Mouse (Mus musculus): Measurements from ENCODE around the gene Ttc28. TPM values are rescaled to one million over a fixed set of nuclear protein-coding genes. Genes with fewer than 3 reads are reported as not detected.

Gene Ttc28
- total and polyA plus RNA-seq, 3 experiments = 1.1 to 1.8 TPM; not detected in 1

DNA sequence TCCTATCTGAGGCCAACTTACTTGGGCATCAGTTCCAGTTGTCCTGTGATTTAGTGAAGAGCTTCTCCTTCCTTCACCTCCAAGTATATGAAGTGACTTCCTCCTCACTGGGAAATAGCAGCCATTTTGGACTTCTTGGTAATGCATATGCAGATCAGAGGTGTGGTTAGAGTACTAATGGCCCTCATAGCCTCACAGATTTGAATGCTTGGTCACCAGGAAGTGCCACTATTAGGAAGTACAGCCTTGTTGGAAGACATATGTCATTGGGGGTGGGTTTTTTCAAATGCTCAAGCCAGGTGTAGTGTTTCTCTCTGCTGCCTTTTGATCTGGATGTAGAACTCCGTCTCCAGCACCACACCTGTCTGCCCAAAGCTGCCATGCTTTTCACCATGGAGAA is 10.3 kb downstream of the Ttc28 start:
- no peak for DNase-seq (ENCODE audit: low read depth, low spot score)
- H3K9ac ChIP-seq (ENCODE audit: control insufficient read depth, low read depth, low read length, poor library complexity, severe bottlenecking) = no peak overlapping the region
- TF ChIP-seq NRF1 (IDR thresholded peaks at IDR 0.05; ENCODE audit: insufficient read depth, low read depth, low read length, poor library complexity, severe bottlenecking) (no peak), EP300 (IDR thresholded peaks at IDR 0.05; ENCODE audit: low read depth in 1 of 2, low read length in 2 of 2) (no peak), ZNF384 (IDR thresholded peaks at IDR 0.05; ENCODE audit: low read depth, low read length) (no peak), ELF1 (IDR thresholded peaks at IDR 0.05; ENCODE audit: low read depth, low read length) (no peak), E2F4 (IDR thresholded peaks at IDR 0.05; ENCODE audit: borderline replicate concordance, low read depth, low read length) (no peak), SMC3 (IDR thresholded peaks at IDR 0.05; ENCODE audit: low read depth, low read length) (no peak), POLR2A (IDR thresholded peaks at IDR 0.05; ENCODE audit: control insufficient read depth in 1 of 2, insufficient read depth in 1 of 2, low read depth in 1 of 2, low read length in 2 of 2, poor library complexity in 1 of 2) (no peak), USF2 (IDR thresholded peaks at IDR 0.05; ENCODE audit: borderline replicate concordance in 1 of 2, insufficient read depth in 1 of 2, low read depth in 1 of 2, low read length in 2 of 2) (no peak), CHD1 (IDR thresholded peaks at IDR 0.05; ENCODE audit: low read depth, low read length) (no peak), RCOR1 (IDR thresholded peaks at IDR 0.05; ENCODE audit: low read depth, low read length) (no peak)
- no peaks in the 10 kb centered on the region for H3K36me3 ChIP-seq (ENCODE audit: control insufficient read depth in 1 of 2, insufficient read depth in 2 of 2, low read length in 2 of 2)
- no peaks in the 10 kb centered on the region for H3K4me1 ChIP-seq (ENCODE audit: control insufficient read depth in 1 of 2, insufficient read depth in 2 of 2, low read length in 2 of 2)
- H3K27ac ChIP-seq (ENCODE audit: control insufficient read depth, low read depth, low read length) = no peak overlapping the region
- H3K79me2 ChIP-seq (ENCODE audit: control insufficient read depth, insufficient read depth, low read length, poor library complexity) = no peaks in the 10 kb centered on the region
- no peaks in the 10 kb centered on the region for H3K9me3 ChIP-seq (replicated peaks; ENCODE audit: insufficient read depth, low read length)
- no peak overlapping the region for H3K4me3 ChIP-seq (ENCODE audit: control insufficient read depth in 1 of 2, insufficient read depth in 1 of 2, low read depth in 2 of 2, low read length in 2 of 2)
- no peaks in the 10 kb centered on the region for H3K27me3 ChIP-seq (ENCODE audit: control insufficient read depth in 1 of 2, insufficient read depth in 2 of 2, low read length in 2 of 2)

- H3K27me3 ChIP-seq (ENCODE audit: control insufficient read depth in 1 of 2, insufficient read depth in 2 of 2, low read length in 2 of 2) = no peaks in the 10 kb centered on the region
- TF ChIP-seq NRF1 (IDR thresholded peaks at IDR 0.05; ENCODE audit: insufficient read depth, low read depth, low read length, poor library complexity, severe bottlenecking) (no peak), MYB (IDR thresholded peaks at IDR 0.05; ENCODE audit: low read depth, low read length) (no peak), ETS1 (IDR thresholded peaks at IDR 0.05; ENCODE audit: low read depth, low read length) (no peak), EP300 (IDR thresholded peaks at IDR 0.05; ENCODE audit: low read depth in 1 of 2, low read length in 2 of 2) (no peak), NELFE (IDR thresholded peaks at IDR 0.05; ENCODE audit: low read depth, low read length) (no peak), USF2 (IDR thresholded peaks at IDR 0.05; ENCODE audit: borderline replicate concordance in 1 of 2, insufficient read depth in 1 of 2, low read depth in 1 of 2, low read length in 2 of 2) (no peak), JUND (IDR thresholded peaks at IDR 0.05; ENCODE audit: low read depth, low read length) (no peak), ZC3H11A (IDR thresholded peaks at IDR 0.05; ENCODE audit: low read depth, low read length) (no peak)
- H3K4me3 ChIP-seq (ENCODE audit: control insufficient read depth in 1 of 2, insufficient read depth in 1 of 2, low read depth in 2 of 2, low read length in 2 of 2) = no peak overlapping the region
- H3K79me2 ChIP-seq (ENCODE audit: control insufficient read depth, insufficient read depth, low read length, poor library complexity) = no peaks in the 10 kb centered on the region
- no peak for DNase-seq (ENCODE audit: low read depth, low spot score)
- no peak overlapping the region for H3K9ac ChIP-seq (ENCODE audit: control insufficient read depth, low read depth, low read length, poor library complexity, severe bottlenecking)
- H3K4me1 ChIP-seq (ENCODE audit: control insufficient read depth in 1 of 2, insufficient read depth in 2 of 2, low read length in 2 of 2) = no peaks in the 10 kb centered on the region
- H3K9me3 ChIP-seq (replicated peaks; ENCODE audit: insufficient read depth, low read length) = no peaks in the 10 kb centered on the region
- no peak overlapping the region for H3K27ac ChIP-seq (ENCODE audit: control insufficient read depth, low read depth, low read length)
- H3K36me3 ChIP-seq (ENCODE audit: control insufficient read depth in 1 of 2, insufficient read depth in 2 of 2, low read length in 2 of 2) = no peaks in the 10 kb centered on the region
These were observed 11.0 kb downstream of the Ttc28 start for GRCm38 (mm10) chr5:110890561-110890960.

Measured in MEL (cell line).